Mouse (Mus musculus) adrenal gland, adult 18-20 months (tissue): ENCODE results near the gene Ctrc. TPM values are rescaled to one million over a fixed set of nuclear protein-coding genes. Genes with fewer than 3 reads are reported as not detected.

Experiments
- DNase-seq, 2 experiments: peaks; one replicate each; pipeline ENCODE4 v3.0.0; 2021 to 2022; ENCODE audit warnings: low spot score in 2 of 2
- total RNA-seq, 2 experiments: library from RNA; stranded (reverse); gene quantifications; 1 replicate in 1 of 2; 2 replicates in 1 of 2; pipeline ENCODE4 v1.2.3; 2021

Gene Ctrc
- total RNA-seq, 2 experiments from 2014 or later = not detected

DNA sequence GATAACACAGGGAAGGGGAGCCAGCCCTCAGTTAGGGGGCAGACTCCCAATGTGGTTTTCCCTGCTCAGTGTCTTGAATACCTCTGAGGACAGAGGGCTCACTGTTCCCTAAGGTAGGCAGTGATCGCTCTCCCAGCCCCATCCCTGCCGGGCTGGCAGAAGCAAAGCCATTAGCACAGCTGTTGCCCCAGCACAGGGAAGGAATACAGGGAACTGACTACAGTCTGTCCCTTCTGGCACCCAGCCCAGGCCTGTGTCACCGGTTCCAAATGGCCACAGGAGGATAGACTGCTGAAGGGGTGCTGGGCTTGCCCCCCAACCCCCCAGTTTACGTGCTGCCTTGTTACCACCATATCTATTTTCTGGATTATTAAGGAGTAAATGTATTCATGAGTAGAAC, 21.3 kb upstream of the Ctrc start:
- peak in 1 of 2 experiments; percentile 55 for DNase-seq

DNA sequence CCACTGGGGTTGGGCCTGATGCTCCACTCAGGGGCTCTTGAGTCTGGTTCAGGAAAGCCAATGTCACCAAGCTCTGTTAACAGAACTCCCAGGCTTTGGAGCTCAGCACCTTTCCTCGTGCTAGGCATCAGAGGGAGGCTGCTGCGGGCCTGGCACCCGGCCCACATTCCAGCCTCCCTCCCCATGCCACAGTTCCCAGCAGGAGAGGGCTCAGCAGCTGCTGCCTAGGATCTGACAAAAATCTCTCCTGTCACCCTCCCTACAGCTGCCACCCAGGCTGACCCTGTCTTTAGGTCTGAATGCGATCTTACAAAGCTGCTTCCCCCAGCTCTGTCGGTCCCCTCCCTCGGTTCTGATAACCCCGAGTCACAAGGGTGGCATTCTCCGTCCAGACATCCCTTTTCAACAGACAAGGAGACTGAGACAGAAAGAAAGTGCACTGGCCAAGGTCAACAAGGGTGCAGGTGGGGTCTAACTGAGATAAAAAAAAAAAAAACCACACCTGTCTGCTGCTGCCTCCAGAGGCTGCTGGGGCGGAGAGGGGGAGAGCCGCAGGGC, 20.9 kb upstream of the Ctrc start:
- DNase-seq = no peak

DNA sequence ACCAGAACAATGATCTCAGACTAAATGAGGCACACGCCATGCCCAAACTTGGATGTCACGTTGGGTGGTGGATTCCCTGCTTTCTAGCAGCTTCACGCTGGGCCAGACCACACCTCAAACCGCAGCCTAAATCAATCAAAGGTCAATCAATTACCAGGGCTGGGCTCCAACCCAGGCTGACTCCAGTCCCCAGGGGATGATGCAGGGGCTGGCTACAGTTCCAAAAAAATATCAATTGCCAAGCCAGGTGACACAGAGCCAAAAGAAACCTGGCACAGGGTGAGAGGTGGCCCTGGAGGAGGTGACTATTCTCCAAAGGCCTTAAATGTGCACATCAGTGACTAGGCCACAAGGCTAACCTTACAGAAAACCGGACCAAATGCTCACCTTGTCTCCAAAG, 19.4 kb upstream of the Ctrc start:
- DNase-seq = no peak

DNA sequence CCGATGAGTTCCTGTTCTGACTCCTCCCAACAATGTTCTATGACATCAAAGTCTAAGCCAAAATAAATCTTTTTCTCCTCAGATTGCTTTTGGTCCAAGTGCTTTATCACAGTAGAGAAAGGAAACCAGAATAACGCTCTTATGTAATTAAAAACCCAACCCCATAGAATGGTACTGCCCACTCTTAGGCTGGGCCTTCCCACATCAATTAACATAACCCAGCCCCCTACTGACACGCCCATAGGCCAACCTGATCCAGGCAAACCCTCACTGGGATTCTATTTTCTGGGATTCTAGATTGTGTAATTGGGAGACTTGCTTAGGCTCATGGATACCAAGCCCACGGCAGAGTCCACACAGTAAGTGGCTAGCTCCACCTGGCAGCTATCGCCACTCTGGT, 18.8 kb upstream of the Ctrc start:
- no peak for DNase-seq

DNA sequence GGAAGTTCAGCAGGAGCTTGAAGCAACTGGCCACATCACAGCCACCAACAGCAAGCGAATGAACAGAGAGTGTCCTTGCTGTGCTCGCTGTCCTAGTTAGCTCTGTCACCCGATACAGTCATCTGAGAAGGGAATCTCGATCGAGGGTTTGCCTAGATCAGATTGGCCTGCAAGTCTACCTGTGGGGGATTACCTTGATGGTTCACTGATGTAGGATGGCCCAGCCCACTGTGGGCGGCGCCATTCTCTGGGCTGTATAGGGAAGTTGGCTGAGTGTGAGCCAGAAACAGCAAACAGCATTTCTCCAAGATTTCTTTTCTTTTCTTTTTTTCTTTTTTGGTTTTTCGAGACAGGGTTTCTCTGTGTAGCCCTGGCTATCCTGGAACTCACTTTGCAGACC, 18.3 kb upstream of the Ctrc start:
- no peak for DNase-seq

DNA sequence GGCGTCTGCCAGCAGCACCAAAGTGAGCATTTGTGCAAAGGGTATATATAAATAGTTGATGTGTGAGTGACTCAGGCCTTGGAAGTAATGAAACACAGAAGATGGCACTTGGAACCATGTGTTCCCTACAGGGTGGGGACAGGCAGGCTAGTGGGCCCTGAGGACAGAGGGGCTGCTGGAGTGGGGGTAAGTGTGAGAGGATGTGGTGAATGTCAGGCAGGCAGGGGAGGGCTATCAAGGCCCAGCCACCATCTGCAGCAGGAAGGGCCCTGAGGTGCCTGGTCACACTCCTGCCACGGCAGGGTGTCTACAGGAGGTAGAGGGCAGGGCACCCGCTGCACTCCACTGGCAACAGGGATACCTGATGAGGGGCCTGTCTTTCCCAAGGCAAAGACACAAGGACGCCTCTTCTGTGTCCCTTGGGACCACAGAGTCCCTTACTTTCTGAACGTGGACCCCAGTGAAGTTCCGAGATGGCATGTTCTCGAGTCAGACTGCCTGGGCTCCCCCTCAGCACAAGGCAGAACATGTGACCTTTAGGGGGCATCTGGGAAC, 17.6 kb upstream of the Ctrc start:
- DNase-seq = no peak

DNA sequence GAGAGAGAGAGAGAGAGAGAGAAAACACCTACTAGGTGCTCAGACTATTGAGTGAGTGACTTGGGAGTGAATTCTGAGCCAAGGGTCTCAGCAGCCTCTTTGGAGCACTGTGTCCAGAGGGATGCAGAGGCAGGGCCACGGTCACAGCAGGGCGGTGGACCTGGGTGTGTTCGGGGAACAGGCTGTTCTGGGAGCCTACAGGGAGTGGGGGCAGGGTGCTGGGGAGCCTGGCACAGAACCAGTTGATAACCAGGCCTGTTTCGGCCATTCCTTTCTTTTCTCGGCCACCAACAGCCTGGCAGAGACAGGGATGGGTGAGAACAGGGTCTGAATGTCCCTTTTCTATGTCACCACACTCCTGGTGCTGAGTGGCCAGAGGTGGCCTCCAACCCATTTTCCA, 16.7 kb upstream of the Ctrc start:
- no peak for DNase-seq

DNA sequence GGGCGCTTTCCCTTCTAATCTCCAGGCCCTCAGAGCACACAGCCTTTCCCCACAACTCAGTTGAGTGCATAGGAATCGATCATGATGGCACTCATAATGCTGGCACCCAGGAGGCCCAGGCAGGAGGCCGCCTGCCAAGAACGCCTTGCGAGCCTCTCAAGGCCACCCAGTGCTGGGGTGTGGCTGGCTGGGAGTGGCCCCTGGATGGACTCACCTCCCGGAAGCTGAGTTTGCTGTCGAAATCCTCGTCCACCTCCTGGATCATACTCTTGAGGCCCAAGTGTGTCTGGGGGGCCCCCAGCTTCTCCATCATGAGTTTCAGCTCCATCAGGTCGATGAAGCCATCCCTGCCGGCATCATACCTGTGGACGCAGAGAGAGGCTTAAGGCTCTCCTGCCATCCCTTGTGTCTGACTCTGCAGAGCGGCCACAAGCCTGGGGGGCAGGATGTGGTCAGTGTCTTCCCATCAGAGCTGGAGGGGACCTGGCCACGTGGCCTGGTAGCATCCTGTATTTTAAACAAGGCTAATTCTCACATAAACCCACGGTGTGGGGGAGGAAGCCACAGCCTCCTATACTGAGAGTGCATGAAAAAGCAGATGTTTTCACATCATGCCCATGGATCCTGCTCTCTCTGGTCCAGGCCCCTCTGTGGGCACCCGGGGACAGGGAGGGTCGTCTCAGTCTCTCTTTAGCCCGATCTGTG, 15.6 kb upstream of the Ctrc start:
- no peak for DNase-seq

DNA sequence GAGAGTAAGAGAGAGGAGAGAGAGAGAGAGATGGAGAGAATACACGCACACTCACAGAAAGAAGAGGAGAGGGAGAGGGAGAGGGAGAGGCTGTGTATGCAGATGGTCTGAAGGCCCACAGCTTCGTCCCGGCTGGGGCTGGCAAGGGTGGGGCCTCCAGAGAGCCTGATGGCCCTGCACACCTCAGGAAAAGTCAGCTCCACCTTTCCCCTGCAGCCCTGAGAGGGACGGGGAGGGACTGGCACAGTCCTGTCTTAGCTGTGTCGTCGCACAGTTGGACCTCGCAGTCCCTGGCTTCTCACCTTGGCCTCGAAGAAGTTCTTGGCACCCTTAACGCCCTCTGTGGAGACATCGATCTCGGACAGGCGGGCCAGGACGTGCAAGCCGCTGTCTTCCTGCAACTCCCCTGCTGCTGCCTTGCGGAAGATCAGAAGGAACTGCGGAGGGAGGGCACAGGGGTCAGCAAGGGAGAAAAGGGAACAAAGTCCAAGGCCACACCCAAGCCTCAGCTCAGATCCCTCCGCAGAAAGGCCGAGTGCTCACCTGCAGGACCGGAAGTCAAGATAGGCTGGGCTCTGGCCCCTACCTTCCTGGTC, 14.2 kb upstream of the Ctrc start:
- no peak for DNase-seq

DNA sequence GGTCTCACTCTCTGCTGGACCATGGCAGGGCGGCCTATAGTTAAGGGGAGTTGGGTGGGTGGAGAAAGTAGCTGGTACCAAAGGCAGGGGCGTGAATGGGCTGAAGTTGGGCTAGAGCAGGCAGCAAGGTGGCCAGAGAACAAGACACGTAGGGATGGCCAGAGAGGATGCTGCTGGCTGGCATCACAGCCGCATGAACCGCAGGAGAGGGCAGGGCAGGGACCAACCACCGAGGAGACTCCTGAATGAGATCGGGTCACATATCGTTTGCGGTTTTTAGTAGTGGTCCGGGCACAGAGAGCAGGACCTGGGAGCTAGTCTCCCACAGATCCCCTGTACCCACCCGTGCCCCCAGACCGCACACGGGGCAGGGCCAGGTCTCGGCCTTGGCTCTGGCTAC, 13.2 kb upstream of the Ctrc start:
- no peak for DNase-seq

DNA sequence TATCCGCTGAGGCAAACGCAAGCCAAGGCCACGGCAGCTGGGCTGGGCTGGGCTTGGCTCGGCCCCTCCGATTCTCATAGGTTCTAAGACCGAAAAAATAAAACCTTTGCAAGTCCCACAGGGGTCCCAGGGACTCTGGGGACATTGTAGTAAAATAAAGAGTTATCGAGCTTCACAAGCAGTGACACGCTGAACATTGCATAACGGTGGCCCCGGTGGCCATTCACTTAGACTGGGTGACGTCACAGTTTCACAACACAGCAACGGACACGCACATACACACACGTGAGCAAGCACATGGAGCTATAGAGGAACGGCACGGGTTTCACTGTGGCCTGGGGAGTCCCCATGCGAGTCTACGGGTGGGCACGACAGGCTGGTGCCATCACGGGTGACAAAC, 12.3 kb upstream of the Ctrc start:
- DNase-seq = no peak

DNA sequence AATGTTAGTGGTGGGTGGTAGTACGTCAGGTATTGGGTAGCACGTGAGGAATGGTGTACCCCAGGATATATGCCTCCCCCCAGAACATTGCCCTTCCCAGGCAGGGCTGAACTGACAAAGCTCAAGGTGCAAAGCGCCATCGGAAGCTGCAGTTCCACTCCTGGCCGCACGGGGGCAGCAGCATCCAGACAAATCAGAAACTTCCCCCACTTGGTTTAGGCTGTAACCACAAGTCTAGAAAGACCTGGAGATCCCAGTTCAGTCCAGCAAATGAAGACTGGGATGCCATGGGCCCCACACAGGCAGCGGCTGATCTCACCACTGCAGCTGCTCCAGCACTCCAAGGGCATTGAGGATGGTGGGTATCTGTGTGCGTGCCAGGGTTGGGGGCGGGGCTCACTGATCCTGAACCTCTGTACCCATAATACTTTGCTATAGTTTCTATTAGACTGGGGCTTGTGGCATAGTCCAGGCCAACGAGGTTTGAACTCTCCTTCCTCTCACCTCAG, 11.3 kb upstream of the Ctrc start:
- DNase-seq = peak; percentile 85 to 89

DNA sequence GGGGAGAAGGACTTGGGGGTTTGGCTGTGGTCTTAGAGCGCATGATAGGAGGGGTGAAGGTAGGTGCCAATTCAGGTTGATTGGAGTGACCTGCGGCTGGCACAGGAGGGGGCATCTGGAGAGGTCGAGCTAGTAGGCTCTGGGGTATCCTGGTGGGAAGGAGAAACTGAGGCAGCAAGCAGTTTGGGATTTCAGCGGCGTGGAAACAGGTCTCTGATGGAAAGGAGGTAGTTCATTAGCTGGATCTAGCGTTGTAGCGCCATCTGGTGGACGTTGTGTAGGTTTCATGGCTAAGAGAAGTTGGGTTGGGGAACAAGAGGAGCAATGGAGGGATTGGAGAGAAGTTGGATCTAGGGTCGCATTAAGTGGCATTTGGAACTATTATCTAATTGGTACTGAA, 7.3 kb upstream of the Ctrc start:
- peak; percentile 68 to 69 for DNase-seq

DNA sequence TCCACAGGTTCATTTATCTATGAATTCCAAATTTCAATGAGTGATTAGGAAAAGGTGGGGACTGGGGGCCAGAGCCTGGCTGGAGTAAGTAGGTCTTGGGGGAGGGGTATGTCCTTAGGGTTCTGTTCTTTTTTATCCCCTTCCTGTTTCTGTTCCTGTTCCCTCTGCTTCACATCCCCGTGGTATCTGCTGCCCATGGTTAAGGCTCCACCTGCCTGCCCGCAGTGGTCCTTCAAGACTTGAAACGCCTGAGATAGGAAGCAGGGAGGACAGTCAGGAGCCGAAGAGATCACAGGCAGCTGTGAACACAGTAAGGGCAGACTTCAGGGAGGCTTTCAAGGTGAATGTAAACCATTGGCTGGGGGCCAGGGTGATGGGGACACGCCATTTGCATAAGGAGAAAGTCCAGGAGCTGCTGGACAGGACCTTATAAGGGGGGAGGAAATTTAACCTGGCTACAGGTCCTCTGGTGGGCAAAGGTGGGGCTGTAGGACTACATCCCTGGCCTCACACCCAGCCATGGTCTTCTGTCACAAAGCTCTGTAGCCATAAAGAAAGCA, 11.5 kb downstream of the Ctrc start:
- no peak for DNase-seq

DNA sequence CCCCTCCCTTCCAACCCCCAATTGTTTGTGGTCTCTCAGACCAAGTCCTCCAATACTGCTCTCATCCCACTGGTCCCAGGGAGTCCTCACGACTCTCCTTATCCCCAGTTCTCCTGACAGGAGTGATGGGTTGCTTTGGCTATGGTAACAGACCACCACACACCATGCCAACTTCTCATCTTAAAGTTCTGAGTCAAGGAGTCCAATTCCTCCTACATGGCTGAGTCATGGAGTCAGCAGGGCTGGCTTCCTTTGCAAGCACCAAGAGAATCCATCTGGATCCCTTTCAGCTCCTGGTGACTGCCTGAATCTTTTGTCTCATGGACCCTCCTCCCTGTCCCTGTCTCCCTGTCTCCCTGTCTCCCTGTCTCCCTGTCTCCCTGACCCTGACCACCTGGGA, 12.2 kb downstream of the Ctrc start:
- no peak for DNase-seq

DNA sequence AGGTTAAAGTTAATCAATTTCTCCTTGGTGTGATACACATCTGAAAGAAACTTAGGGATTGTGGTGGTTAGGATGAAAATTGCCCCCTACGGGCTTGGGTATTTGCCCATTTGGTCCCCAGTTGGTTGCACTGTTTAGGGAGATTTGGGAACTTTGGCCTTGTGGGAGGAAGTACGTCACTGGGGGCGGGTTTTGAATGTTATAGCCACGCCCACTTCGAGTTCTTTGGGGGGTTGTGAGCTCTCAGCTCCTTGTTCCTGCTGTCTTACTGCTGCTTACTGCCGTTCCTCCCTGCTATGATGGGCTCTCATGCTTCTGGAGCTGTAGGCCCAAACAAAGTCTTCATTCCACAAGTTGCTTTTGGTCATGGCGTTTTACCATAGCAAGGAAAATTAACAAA, 14.8 kb downstream of the Ctrc start:
- no peak for DNase-seq

DNA sequence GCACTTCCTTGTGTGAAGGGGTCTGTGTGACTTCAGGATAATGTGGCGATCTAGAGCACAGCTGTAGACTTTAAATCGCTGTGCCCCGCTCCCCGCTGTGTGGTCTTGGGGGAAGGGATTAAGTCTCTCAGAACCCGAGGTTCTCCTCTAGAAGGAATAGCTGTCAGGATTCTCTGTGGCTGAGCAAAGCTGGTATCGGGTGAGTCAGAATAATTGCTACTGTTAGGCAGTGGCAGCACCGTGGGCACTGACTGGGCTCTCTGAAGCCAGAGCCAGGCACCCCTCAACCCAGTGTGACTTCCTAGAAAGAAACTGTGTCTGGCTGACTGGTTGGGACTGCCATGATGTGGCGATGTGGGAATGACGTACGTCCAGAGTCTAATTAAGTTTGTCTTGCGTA, 15.8 kb downstream of the Ctrc start:
- DNase-seq = no peak

DNA sequence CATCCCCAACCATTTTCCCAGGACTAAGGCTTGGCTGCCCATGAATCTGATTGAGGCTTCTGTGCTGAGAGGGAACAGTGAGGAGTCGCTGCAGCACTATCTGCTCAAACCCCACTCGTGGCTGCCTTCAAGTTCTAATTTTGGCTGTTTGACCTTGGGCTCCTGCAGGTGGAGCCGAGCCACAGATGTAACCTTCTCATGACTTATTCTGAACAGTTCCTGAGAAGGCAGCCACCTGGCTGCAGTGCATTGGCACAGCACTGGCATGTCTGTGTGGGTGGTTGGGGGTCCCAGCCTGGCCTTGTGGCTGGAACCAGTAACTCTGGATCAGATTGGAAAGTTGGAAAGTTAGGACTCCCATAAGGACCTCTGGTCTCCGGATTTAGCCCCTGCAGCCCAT, 18.0 kb downstream of the Ctrc start:
- DNase-seq = no peak

DNA sequence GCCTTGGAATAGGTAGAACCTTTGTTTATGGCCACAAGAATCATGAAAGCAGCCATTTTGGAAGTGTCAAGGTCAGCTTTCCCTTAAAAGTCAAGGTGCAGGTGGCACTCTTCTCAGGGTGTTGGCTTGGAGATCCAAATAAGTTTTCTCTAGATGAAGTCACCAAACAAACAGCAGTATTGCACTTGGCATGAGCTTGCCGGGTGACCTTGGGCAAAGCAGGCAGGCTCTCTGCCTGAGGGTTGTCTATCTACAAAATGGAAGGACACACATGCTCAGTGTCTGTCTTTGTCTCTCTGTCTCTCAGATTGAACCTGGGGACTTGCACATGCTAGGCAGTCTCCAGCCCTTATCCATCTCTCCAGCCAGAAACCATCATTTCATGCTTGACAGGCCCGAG, 18.8 kb downstream of the Ctrc start:
- DNase-seq = peak in 1 of 2 experiments; percentile 12

DNA sequence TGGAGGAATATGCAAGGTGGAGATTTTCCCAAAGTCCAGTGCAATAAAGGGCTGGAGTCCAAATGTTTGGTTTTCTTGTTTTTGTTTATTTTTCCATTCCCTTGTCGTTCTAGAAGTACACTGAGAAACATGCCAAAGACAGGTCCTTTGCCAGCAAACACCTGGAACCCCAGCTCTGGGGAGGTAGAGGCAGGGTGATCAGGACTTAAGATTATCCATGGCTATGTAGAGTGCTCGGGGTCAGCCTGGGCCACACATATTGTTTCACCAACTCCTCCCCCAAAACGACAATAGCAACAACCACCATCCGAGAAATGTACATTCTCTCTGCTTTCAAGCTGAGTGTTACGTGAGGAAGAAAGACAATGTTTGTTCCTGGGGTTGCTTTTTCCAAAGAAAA, 20.1 kb downstream of the Ctrc start, which contains the start of gene Cela2a:
Gene Cela2a (minus strand): TSS at position 101 of the 400 bp plus-strand sequence.
- no peak for DNase-seq

DNA sequence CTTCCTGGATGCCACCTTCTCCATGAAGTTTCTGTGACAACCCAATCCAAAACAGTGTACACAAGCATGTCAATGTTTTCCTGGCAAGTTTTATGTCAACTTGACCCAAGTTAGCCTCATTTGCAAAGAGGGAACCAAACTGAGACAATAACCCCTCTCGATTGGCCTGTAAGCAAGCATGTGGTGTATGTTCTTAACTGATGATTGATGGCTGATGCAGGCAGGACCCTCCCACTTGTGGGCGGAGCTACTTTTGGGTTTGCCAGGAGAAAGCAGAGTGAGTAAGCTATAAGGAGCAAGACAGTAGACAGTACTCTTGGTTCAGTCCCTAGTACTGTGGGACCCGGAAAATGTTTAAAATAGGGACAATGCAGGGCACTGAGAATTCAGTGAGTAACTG, 23.2 kb downstream of the Ctrc start:
- no peak for DNase-seq

DNA sequence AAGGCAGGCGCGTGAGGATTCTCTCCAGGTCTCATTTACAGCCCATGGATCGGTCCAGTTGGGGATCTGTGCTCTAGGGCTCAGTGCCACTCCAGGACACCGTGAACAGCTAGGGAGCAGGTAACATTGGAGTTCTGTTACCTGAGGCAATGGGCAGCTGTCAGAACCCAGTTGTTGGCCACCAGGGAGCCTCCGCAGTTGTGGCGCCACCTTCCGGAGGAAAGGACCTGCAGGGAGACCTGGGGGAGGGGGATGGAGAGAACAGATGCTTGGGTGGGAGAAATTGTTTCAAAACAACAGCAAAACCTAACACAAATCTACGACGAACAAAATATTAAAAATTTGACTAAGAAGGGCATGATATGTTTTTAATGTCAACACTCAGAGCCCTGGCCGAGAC, 24.1 kb downstream of the Ctrc start:
- DNase-seq = no peak
